Mouse (Mus musculus) mouse embryonic stem cell (cell line): ENCODE measurements around the gene Tmem170.

Source experiments
- in situ Hi-C, 2 experiments: fragments of 300-500 bp; cut with MboI; formaldehyde crosslinking; loops; 1 replicate in 1 of 2; 3 replicates in 1 of 2; pipeline ENCODE4 v1.14.3; 2019 to 2020; ENCODE audit warnings: low sequenced_read_pairs in 2 of 2, low pct_unique_long_range_greater_than_20kb in 1 of 2, mixed read lengths in 1 of 2; ENCODE audit not compliant: unreplicated experiment in 1 of 2

Gene Tmem170

GRCm38 (mm10) chr8:111876355-111876948 is at the start of gene Tmem170:
Gene Tmem170, minus strand, starts transcription at chr8:111876750.
- in situ Hi-C loops, result no loop called here

GRCm38 (mm10) chr8:111924976-111925375 is 48.4 kb upstream of the Tmem170 start:
- in situ Hi-C loops, result no loop called here

- in situ Hi-C loops, result no loop called here
Measured at GRCm38 (mm10) chr8:111923383-111923804, 46.8 kb upstream of the Tmem170 start.

- in situ Hi-C loops, result no loop called here
Measured at GRCm38 (mm10) chr8:111920971-111921370, 44.4 kb upstream of the Tmem170 start.

- in situ Hi-C loops, result no loop called here
Measured at GRCm38 (mm10) chr8:111919663-111920062, 43.1 kb upstream of the Tmem170 start.

GRCm38 (mm10) chr8:111912860-111913432 is 36.4 kb upstream of the Tmem170 start:
- in situ Hi-C loops, result no loop called here

- in situ Hi-C loops, result no loop called here
Measured at GRCm38 (mm10) chr8:111911572-111911971, 35.0 kb upstream of the Tmem170 start.

GRCm38 (mm10) chr8:111909621-111910450 is 33.3 kb upstream of the Tmem170 start, which contains the start of gene Chst5:
Gene Chst5, minus strand, starts transcription at chr8:111910447.
- in situ Hi-C loops, result no loop called here

- in situ Hi-C loops, result no loop called here
Measured at GRCm38 (mm10) chr8:111905500-111906121, 29.1 kb upstream of the Tmem170 start.

- in situ Hi-C loops, result no loop called here
Measured at GRCm38 (mm10) chr8:111902080-111902479, 25.5 kb upstream of the Tmem170 start.

GRCm38 (mm10) chr8:111898586-111898985 is 22.0 kb upstream of the Tmem170 start:
- in situ Hi-C loops, result no loop called here

- in situ Hi-C loops, result no loop called here
Measured at GRCm38 (mm10) chr8:111894955-111895354, 18.4 kb upstream of the Tmem170 start.

- in situ Hi-C loops, result no loop called here
Measured at GRCm38 (mm10) chr8:111892615-111893014, 16.1 kb upstream of the Tmem170 start.

- in situ Hi-C loops, result no loop called here
Measured at GRCm38 (mm10) chr8:111891983-111892382, 15.4 kb upstream of the Tmem170 start.

- in situ Hi-C loops, result no loop called here
Measured at GRCm38 (mm10) chr8:111890911-111891303, 14.4 kb upstream of the Tmem170 start.

- in situ Hi-C loops, result no loop called here
Measured at GRCm38 (mm10) chr8:111889931-111890910, 13.7 kb upstream of the Tmem170 start.

- in situ Hi-C loops, result no loop called here
Measured at GRCm38 (mm10) chr8:111888091-111888650, 11.6 kb upstream of the Tmem170 start.

GRCm38 (mm10) chr8:111887479-111887878 is 10.9 kb upstream of the Tmem170 start:
- in situ Hi-C loops, result no loop called here
